Mouse (Mus musculus): ENCODE data around the gene Tlr11.

Gene Tlr11

DNA sequence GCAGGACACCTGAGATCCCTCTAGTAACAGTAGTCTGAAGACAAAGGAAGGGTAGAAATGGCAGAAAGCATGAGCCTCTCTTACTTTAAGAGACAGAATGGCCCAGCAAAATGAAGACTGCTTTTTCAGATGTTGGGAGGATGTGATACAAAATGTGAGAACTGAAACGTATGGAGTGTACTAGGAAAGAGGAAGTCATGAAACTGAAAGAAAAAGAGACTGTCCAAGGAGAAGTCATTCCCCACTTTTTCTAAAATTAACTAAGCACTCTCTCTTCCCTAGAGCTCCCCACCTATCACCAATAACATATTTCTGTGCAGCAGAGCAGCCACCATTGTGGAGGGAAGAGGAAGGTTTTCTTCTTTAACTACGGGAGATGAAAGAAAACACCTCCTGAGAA, at the start of gene Tlr11:
Gene Tlr11 (plus strand): TSS at position 322 of the 400 bp plus-strand sequence.
- in situ Hi-C loops (cut with MboI; ENCODE audit: unreplicated experiment in 2 of 2): loop anchor here in 1 of 2 experiments (10.0 kb wide), 1 partner anchor 427 kb away; the partner anchor contains the start of gene Ttc5

DNA sequence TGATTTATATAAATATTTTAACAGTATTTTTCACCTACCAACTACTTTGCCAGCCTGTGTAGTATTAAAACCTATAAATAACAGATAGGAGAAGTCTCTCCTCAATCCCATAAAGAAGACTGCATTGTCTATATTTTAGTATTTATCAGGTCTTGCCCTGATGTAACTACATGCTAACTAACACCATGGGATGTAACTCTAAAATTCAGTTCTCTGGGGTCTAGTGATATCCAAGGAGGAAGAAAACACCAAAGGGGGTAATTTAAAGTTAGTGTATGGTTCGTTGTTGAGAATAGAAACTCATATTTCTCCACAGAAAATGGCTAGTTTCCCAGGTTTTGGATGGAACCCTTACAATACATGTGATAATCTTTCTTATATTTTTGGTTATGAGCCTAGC, 31.1 kb upstream of the Tlr11 start, which contains the start of gene Olfr734:
Gene Olfr734 (minus strand): TSS at position 101 of the 400 bp plus-strand sequence.
- in situ Hi-C loops (cut with MboI; ENCODE audit: unreplicated experiment in 2 of 2): no loop called here

DNA sequence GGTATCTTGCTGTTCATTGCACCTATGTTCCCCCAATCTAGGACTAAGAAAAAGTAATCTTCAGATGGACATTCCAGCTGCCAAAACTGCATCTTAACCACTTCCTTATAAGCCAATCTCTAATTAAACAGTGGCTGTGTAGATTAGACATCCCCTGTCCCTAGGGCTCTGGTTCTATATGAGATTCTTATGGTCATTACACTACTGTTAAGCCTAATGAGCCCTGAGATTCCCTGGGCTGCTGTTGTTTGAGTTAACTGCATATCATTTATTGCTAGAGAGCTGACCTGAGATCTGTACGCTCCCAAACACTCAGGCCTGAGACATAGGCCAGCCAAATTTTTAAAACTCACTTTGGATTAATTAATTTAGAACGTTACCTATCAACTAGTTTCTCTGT, 8.9 kb upstream of the Tlr11 start, which contains the start of gene Olfr735:
Gene Olfr735 (minus strand): TSS at position 77 of the 400 bp plus-strand sequence.
- in situ Hi-C loops (cut with MboI; ENCODE audit: unreplicated experiment in 2 of 2): no loop called here

DNA sequence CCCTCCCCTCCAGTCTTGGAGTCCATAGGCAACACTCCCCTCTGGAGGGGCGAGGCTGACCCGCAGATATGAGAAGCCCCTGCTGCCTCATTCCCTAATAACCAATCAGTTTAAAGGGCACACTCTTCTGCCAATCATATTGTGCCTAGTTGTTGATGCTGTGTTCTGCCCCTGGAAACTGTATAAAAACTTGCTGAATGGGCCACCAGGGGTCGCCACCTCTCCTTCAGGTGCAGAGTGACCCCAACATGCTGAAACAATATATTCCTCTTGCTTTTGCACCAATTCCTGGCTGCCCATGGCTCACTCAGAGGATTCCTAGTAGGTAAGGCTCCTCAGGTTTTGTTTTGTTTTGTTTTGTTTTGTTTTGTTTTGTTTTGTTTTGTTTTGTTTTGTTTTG, 5.3 kb upstream of the Tlr11 start:
- in situ Hi-C loops (cut with MboI; ENCODE audit: unreplicated experiment in 2 of 2): loop anchor here in 1 of 2 experiments (10.0 kb wide), 1 partner anchor 432 kb away; the partner anchor contains the start of gene Ttc5

DNA sequence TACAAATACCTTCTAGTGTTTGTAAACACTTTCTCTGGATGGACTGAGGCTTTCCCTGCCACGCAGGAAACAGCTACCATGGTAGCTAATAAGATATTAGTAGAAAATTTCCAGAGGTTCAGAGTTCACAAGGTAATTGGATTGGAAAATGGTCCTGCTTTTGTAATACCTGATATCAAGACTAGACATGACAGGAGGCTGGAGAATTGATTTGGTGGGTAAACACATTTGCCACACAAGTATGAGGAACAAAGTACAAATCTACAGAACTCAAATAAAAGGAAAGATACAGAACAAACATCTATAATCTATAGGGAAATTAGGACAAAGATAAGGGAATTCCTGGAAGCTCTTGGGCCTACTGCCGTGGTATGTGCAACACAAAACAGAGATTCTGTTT, 989 bp upstream of the Tlr11 start:
- in situ Hi-C loops (cut with MboI; ENCODE audit: unreplicated experiment in 2 of 2): loop anchor here in 1 of 2 experiments (10.0 kb wide), 1 partner anchor 428 kb away; the partner anchor contains the start of gene Ttc5

DNA sequence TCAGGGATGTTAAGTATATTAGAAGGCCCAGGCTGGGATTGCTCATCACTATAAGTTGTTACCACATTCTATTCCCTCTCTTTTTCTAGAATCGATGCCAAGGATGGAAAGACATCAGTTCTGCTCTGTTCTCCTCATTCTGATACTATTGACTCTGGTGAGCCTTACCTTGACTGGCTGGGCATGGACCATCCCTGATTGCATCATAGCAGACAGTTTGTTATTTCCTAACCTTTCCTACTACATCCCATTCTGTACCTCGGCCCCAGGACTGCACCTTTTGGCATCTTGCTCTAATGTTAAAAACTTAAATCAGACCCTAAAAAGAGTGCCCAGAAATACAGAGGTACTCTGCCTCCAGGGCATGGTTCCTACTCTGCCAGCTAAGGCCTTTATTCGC, 2.8 kb downstream of the Tlr11 start:
- in situ Hi-C loops (cut with MboI; ENCODE audit: unreplicated experiment in 2 of 2): no loop called here

DNA sequence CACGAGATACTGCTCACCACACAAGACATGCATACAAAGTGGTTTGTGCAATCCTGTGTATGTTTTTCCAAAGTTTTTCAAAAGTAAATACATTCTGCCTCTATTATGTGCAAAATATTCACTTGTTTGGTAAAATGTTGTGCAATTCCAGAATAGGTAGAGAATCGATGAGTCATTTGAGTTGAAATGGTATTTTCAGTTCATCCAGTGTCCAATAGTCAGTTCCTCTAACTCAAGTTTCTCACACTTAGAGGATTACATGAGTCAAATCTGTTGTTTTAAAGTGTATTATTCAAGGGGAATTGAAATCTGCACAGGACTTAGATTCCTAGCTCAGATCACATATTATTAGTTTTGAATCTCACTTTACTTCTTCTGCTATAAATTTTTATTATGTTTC, 5.8 kb downstream of the Tlr11 start:
- in situ Hi-C loops (cut with MboI; ENCODE audit: unreplicated experiment in 2 of 2): no loop called here

DNA sequence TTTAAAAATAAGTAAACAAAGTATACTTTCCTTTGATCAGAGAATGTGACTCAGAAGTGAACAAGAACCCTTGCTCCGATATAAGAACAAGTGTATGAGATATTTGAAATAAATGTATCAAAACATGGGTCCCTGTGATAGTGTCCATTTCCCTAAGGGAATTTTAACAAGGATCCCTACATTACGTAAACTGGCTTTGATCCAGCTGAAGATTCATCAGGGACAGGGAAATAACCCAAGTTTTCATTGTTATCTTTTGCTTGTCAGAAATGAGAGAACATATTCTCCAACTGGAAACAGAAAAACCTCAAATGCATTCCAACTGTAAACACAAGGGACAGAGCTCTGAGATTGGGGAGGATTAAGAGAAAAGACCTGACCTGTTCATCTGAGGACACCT, 23.1 kb downstream of the Tlr11 start, which contains the start of gene Olfr736:
Gene Olfr736 (plus strand): TSS at position 301 of the 400 bp plus-strand sequence.
- in situ Hi-C loops (cut with MboI; ENCODE audit: unreplicated experiment in 2 of 2): no loop called here

DNA sequence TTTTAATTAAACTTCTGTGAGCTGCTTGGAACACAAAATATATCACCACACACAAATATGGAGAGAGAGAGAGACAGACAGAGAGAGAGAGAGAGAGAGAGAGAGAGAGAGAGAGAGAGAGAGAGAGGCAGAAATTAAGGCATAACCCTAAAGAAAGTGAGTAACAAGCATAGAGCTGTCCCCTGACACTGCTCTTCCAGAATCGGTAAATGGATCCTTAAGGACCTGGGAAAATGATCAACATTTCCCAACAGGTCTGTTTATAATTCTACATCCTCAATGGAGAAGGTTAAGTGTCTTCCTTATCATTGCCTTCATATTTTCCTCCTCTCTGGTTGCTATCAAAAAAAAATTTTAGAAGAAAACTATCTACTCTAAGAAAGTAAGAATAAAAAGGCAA, 49.6 kb downstream of the Tlr11 start, which contains the start of gene Olfr738:
Gene Olfr738 (plus strand): TSS at position 301 of the 400 bp plus-strand sequence.
- in situ Hi-C loops (cut with MboI; ENCODE audit: unreplicated experiment in 2 of 2): no loop called here

Measured in v-Abl transformed pro-B cells (cell line).